Mouse (Mus musculus) cerebellum, adult 9-10 months (tissue): ENCODE data around the gene Pou5f1.

Source experiments
- DNase-seq: peaks from one replicate; pipeline ENCODE4 v3.0.0; 2022

The Pou5f1 gene

DNA sequence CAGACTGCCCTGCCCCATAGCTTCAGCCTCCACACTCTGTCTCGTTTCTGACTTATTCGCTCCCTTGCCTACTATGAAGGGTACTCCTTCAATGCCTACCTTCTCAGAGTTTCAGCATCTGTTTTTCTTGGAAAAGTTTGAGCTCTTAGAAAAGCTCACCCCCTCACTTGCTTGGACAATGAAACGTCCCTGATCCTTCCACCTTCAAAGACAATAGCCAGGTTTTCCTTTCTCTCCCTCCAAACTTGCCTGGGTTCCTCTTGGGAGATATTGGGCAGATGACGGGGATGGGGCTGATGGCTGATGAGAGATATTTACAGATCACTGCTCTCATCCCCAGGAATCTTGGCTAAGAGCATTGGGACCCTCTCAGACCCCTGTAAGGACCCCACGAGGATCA is 48.5 kb downstream of the Pou5f1 start:
- DNase-seq, result no peak

DNA sequence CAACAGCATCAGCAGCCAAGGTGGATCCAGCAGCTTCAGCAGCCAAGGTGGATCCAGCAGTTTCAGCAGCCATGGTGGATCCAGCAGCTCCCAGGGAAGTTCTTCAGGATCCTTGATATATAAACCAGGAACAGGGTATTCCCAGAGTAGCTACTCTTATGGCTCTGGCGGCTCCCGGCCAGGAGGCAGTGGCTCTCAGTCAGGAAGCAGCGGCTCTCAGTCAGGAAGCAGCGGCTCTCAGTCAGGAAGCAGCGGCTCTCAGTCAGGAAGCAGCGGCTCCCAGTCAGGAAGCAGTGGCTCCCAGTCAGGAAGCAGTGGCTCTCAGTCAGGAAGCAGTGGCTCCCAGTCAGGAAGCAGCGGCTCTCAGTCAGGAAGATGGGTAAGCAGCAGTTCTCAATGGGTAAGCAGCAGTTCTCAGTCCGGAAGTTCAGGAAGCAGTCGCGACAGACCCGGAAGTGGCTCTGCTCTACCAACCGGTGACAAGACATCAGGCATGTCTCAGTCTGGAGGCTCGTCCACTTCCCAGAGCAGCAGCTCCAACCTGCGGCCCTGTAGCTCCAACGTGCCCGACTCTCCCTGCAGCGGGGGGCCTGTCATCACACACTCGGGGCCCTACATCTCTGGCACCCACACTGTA is 49.1 kb downstream of the Pou5f1 start:
- no peak for DNase-seq

DNA sequence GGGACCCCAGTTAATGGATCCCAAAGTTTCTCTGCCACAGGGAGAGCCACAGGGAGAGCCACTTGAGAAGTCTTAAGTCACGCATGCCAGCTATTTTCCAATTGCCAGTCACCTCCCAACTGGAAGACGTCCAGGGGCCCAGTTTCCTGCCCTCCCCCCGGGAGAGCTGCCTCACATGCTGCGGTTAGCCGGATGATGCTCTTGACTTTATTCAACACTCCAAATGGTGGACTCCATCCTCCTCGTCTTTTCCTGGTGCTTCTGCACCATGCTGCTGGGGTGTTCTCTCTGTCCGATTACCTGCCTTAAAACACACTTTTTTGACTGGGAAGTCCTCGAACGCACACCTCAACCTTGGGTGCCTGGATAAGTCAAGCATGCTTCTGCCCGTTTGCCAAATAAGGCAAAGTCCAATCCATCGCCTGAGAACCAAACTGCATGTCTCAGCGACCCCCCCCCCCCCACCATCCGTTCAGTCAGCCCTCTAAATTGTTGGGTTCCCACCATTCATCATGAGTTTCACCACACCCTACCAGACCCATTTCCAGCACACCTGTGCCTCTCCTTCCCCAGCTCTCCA is 50.5 kb downstream of the Pou5f1 start:
- no peak for DNase-seq

DNA sequence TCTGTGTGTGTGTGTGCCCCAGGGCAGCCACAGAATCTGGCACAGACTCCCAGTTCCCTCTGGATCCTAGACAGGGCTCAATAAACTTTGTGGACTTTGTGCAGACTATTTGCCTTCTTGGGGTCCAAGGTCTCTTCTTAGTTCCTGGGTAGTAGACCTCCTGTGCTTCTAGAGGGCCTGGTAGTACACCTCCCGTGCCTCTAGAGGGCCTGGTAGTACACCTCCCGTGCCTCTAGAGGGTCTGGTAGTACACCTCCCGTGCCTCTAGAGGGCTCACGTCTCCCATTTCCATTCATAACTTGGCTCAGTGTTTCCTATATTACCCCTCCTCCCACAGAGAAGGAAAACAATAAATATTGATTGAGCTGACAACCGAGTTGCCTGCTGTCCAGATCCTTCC is 51.0 kb downstream of the Pou5f1 start:
- no peak for DNase-seq

- DNase-seq, result no peak
These were observed 51.5 kb downstream of the Pou5f1 start for GRCm38 (mm10) chr17:35557351-35557750.

DNA sequence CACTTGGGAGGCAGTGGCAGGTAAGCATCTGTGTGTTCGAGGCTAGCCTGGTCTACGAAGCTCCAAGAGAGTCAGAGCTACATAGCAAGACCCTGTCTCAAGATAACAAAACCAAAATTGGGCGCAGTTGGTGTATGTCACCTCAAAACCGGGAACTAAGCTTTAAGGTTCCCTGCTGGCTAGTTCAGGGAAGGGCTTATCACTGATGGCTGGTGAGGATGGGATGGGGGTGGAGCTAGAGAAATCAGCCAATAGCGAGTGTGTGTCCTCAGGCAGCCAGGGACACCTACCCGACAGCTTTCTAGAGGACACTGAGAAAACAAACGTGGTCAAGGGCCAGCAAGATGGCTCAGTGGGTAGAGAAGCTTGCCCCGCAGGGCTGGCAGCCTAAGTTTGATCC is 52.4 kb downstream of the Pou5f1 start:
- no peak for DNase-seq
